Mouse (Mus musculus) heart, embryonic 15.5 days (tissue): ENCODE data around the gene Eno3. TPM values are rescaled to one million over a fixed set of nuclear protein-coding genes. Genes with fewer than 3 reads are reported as not detected.
A peak's percentile ranks its signal among the peaks of the same experiment; 100 is the strongest.

Experiments used
- ATAC-seq: fragments of 200-750 bp; cut with Nextera tagmentation; replicated peaks from 2 replicates; pipeline ENCODE4 v1.8.0; 2017; ENCODE audit warnings: low read depth, moderate TSS enrichment; ENCODE audit not compliant: insufficient number of reproducible peaks, insufficient read depth, low FRiP score
- H3K27ac ChIP-seq: fragments of 300-500 bp; sonication (generic); 2 replicates; pipeline ENCODE4 v1.5.1; 2015; ENCODE audit warnings: mild to moderate bottlenecking, inconsistent platforms
- H3K27me3 ChIP-seq: fragments of 300-500 bp; sonication (generic); 2 replicates; pipeline ENCODE4 v1.6.1; 2015; ENCODE audit warnings: inconsistent platforms
- H3K36me3 ChIP-seq: fragments of 300-500 bp; sonication (generic); 2 replicates; pipeline ENCODE4 v1.6.1; 2015; ENCODE audit warnings: mild to moderate bottlenecking, inconsistent platforms
- H3K4me1 ChIP-seq: fragments of 300-500 bp; sonication (generic); replicated peaks from 2 replicates; pipeline ENCODE4 v1.6.1; 2015; ENCODE audit warnings: inconsistent platforms
- H3K4me2 ChIP-seq: fragments of 300-500 bp; sonication (generic); 2 replicates; pipeline ENCODE4 v1.6.1; 2015; ENCODE audit warnings: inconsistent platforms, mild to moderate bottlenecking, moderate library complexity
- H3K4me3 ChIP-seq: fragments of 300-500 bp; sonication (generic); 2 replicates; pipeline ENCODE4 v1.5.1; 2015; ENCODE audit warnings: mild to moderate bottlenecking, inconsistent platforms
- H3K9ac ChIP-seq: fragments of 300-500 bp; sonication (generic); 2 replicates; pipeline ENCODE4 v1.6.1; 2015; ENCODE audit warnings: mild to moderate bottlenecking, inconsistent platforms
- H3K9me3 ChIP-seq: fragments of 300-500 bp; sonication (generic); replicated peaks from 2 replicates; pipeline ENCODE4 v1.6.1; 2016; ENCODE audit warnings: inconsistent platforms
- WGBS: fragments of 180-500 bp; shearing (Covaris S2); methylation state at CpG from one replicate; pipeline ENCODE4 v1.1.7; 2015; ENCODE audit warnings: mixed read lengths; 5-methylcytosine and 5-hydroxymethylcytosine counted together
- microRNA-seq: library from miRNA; unstranded; fragments of <30 nt; microRNA quantifications from one replicate; pipeline ENCODE4, GENCODE M21; 2016
- polyA plus RNA-seq: library from polyadenylated mRNA; unstranded; fragments of >200 nt; fragmentation: Nextera tagmentation; extraction: Ambion mirVana; gene quantifications from 2 replicates; pipeline ENCODE4 v1.2.1, GENCODE M21; 2015

The Eno3 gene
- polyA plus RNA-seq, 1 experiment from 2014 or later, result 492 TPM

- Histone ChIP-seq H3K27ac (peak overlapping the region; percentile 96), H3K4me3 (peak overlapping the region; percentile 91), H3K4me2 (peak overlapping the region; percentile 89), H3K4me1 (peaks cover 35% of the 10 kb centered on the region), H3K36me3 (peaks cover 41% of the 10 kb centered on the region), H3K9me3 (no peaks in the 10 kb centered on the region), H3K9ac (peak overlapping the region; percentile 98), H3K27me3 (no peaks in the 10 kb centered on the region)
- ATAC-seq, result no peak
- 54% methylated on average over 6 of the region's 6 CpGs for WGBS
Measured at GRCm38 (mm10) chr11:70701984-70702733, 45.2 kb downstream of the Eno3 start.

GRCm38 (mm10) chr11:70702781-70703180 lies 45.8 kb downstream of the Eno3 start:
- 33% methylated on average over 6 of the region's 6 CpGs for WGBS
- H3K27ac ChIP-seq, result peak overlapping the region; percentile 96

GRCm38 (mm10) chr11:70706127-70706526 lies 49.1 kb downstream of the Eno3 start:
- WGBS, result 81% methylated on average over 3 of the region's 3 CpGs
- H3K27me3 ChIP-seq, result no peaks in the 10 kb centered on the region
- no peak overlapping the region for H3K4me2 ChIP-seq
- H3K4me1 ChIP-seq, result peaks cover 28% of the 10 kb centered on the region
- H3K4me3 ChIP-seq, result no peak overlapping the region
- H3K27ac ChIP-seq, result no peak overlapping the region
- no peak for ATAC-seq
- H3K36me3 ChIP-seq, result peaks cover 79% of the 10 kb centered on the region
- no peak overlapping the region for H3K9ac ChIP-seq
- no peaks in the 10 kb centered on the region for H3K9me3 ChIP-seq

More at GRCm38 (mm10) chr11:70702781-70703180, 45.8 kb downstream of the Eno3 start:
- peak overlapping the region; percentile 89 for H3K4me2 ChIP-seq
- H3K36me3 ChIP-seq, result peaks cover 47% of the 10 kb centered on the region
- ATAC-seq, result peak; percentile 51
- peaks cover 35% of the 10 kb centered on the region for H3K4me1 ChIP-seq
- peak overlapping the region; percentile 98 for H3K9ac ChIP-seq
- no peaks in the 10 kb centered on the region for H3K27me3 ChIP-seq
- peak overlapping the region; percentile 91 for H3K4me3 ChIP-seq
- no peaks in the 10 kb centered on the region for H3K9me3 ChIP-seq

- Histone ChIP-seq H3K27ac (no peak overlapping the region), H3K9me3 (no peaks in the 10 kb centered on the region), H3K9ac (no peak overlapping the region), H3K27me3 (no peaks in the 10 kb centered on the region), H3K4me2 (no peak overlapping the region), H3K36me3 (peaks cover 88% of the 10 kb centered on the region), H3K4me1 (no peaks in the 10 kb centered on the region), H3K4me3 (no peak overlapping the region)
- WGBS, result 92% methylated on average over 10 of the region's 10 CpGs
- ATAC-seq, result no peak
Measured at GRCm38 (mm10) chr11:70711026-70711425, 54.0 kb downstream of the Eno3 start.

Small RNA genes within 50 kb of the gene (microRNA-seq; reads per million reads assigned to microRNA genes)
- 0.63 reads per million for gene Mir6925

Other genes with a start within 250 kb of the Eno3 start
- gene Pelp1, start 247.2 kb upstream of the Eno3 start, polyA plus RNA-seq, result 17.6 and 24.3 TPM in 2 replicates
- 11.4 and 14.7 TPM in 2 replicates for gene Arrb2, start 224.6 kb upstream of the Eno3 start, polyA plus RNA-seq
- 19.5 and 24.2 TPM in 2 replicates for gene Med11, start 205.3 kb upstream of the Eno3 start, polyA plus RNA-seq
- gene Zmynd15, start 197.8 kb upstream of the Eno3 start, polyA plus RNA-seq, result 1.5 and 1.8 TPM in 2 replicates
- 9.0 and 10.2 TPM in 2 replicates for gene Cxcl16, start 197.2 kb upstream of the Eno3 start, polyA plus RNA-seq
- gene Tm4sf5, start 152.0 kb upstream of the Eno3 start, polyA plus RNA-seq, result 4.9 and 5.4 TPM in 2 replicates
- 0.19 and 0.37 TPM in 2 replicates for gene Vmo1, start 142.6 kb upstream of the Eno3 start, polyA plus RNA-seq
- gene Gltpd2, start 138.0 kb upstream of the Eno3 start, polyA plus RNA-seq, result 0.42 TPM in 1 of 2 replicates, not detected in the other
- 509 and 590 TPM in 2 replicates for gene Psmb6, start 131.8 kb upstream of the Eno3 start, polyA plus RNA-seq
- not detected in 2 replicates for gene Gm40193, start 124.3 kb upstream of the Eno3 start, polyA plus RNA-seq
- 10.4 and 11.7 TPM in 2 replicates for gene Pld2, start 117.1 kb upstream of the Eno3 start, polyA plus RNA-seq
- 8.1 and 11.8 TPM in 2 replicates for gene Mink1, start 94.3 kb upstream of the Eno3 start, polyA plus RNA-seq
- gene 4930544D05Rik, start 41.4 kb upstream of the Eno3 start, polyA plus RNA-seq, result not detected in 2 replicates
- 0.30 TPM in 1 of 2 replicates, not detected in the other for gene Chrne, start 38.0 kb upstream of the Eno3 start, polyA plus RNA-seq
- 0.62 and 0.67 TPM in 2 replicates for gene Gp1ba, start 18.1 kb upstream of the Eno3 start, polyA plus RNA-seq
- gene Rnf167, start 10.0 kb upstream of the Eno3 start, polyA plus RNA-seq, result 75.1 and 81.2 TPM in 2 replicates
- 279 TPM in 2 replicates for gene Slc25a11, start 9.7 kb upstream of the Eno3 start, polyA plus RNA-seq
- gene Pfn1, start 2.6 kb upstream of the Eno3 start, polyA plus RNA-seq, result 1,318 and 1,359 TPM in 2 replicates
- gene Spag7, start 12.2 kb downstream of the Eno3 start, polyA plus RNA-seq, result 168 and 186 TPM in 2 replicates
- gene Camta2, start 30.9 kb downstream of the Eno3 start, polyA plus RNA-seq, result 11.3 and 16.0 TPM in 2 replicates
- gene Inca1, start 43.0 kb downstream of the Eno3 start, polyA plus RNA-seq, result 1.4 and 2.2 TPM in 2 replicates
- gene Kif1c, start 43.3 kb downstream of the Eno3 start, polyA plus RNA-seq, result 5.3 and 5.5 TPM in 2 replicates
- gene Zfp3, start 107.0 kb downstream of the Eno3 start, polyA plus RNA-seq, result 8.4 and 9.3 TPM in 2 replicates
- gene Scimp, start 155.4 kb downstream of the Eno3 start, polyA plus RNA-seq, result 0.45 and 0.60 TPM in 2 replicates
- 26.4 and 29.1 TPM in 2 replicates for gene Rabep1, start 187.6 kb downstream of the Eno3 start, polyA plus RNA-seq